Mouse (Mus musculus): ENCODE results near the gene Zfp653. TPM values are rescaled to one million over a fixed set of nuclear protein-coding genes. Genes with fewer than 3 reads are reported as not detected.
A peak's percentile ranks its signal among the peaks of the same experiment; 100 is the strongest.

Zfp653 gene
- total and polyA plus RNA-seq, 2 experiments from 2014 or later, result 4.3 to 27.4 TPM

GRCm38 (mm10) chr9:22028467-22028866 lies 42.7 kb downstream of the Zfp653 start:
- 46% methylated on average over 7 of the region's 7 CpGs for WGBS
- no peak for DNase-seq (ENCODE audit: low spot score)
- Histone ChIP-seq H3K4me1 (ENCODE audit: control insufficient read depth, insufficient read depth) (no peaks in the 10 kb centered on the region), H3K27ac (ENCODE audit: low read depth) (no peak overlapping the region), H3K4me3 (ENCODE audit: low read depth, low read length) (no peak overlapping the region), H3K9me3 (replicated peaks; ENCODE audit: control insufficient read depth, low read length) (no peaks in the 10 kb centered on the region), H3K4me2 (ENCODE audit: low read depth, low read length) (no peak overlapping the region), H3K27me3 (ENCODE audit: control insufficient read depth, insufficient read depth, low read length) (no peaks in the 10 kb centered on the region), H3K36me3 (replicated peaks; ENCODE audit: control insufficient read depth, insufficient read depth, low read length) (no peaks in the 10 kb centered on the region), H3K9ac (replicated peaks; ENCODE audit: low read depth, low read length) (no peak overlapping the region)
- TF ChIP-seq EP300 (IDR thresholded peaks at IDR 0.05; ENCODE audit: low read depth) (no peak), CTCF (IDR thresholded peaks at IDR 0.05; ENCODE audit: low read depth) (no peak)
- ATAC-seq (ENCODE audit: insufficient read depth, low read depth), result no peak

- TF ChIP-seq CTCF (IDR thresholded peaks at IDR 0.05; ENCODE audit: low read depth) (no peak), EP300 (IDR thresholded peaks at IDR 0.05; ENCODE audit: low read depth) (no peak)
- Histone ChIP-seq H3K36me3 (replicated peaks; ENCODE audit: control insufficient read depth, insufficient read depth, low read length) (no peaks in the 10 kb centered on the region), H3K27me3 (ENCODE audit: control insufficient read depth, insufficient read depth, low read length) (no peaks in the 10 kb centered on the region), H3K4me2 (ENCODE audit: low read depth, low read length) (no peak overlapping the region), H3K9me3 (replicated peaks; ENCODE audit: control insufficient read depth, low read length) (no peaks in the 10 kb centered on the region), H3K4me3 (ENCODE audit: low read depth, low read length) (no peak overlapping the region), H3K9ac (replicated peaks; ENCODE audit: low read depth, low read length) (no peak overlapping the region), H3K27ac (ENCODE audit: low read depth) (no peak overlapping the region), H3K4me1 (ENCODE audit: control insufficient read depth, insufficient read depth) (no peaks in the 10 kb centered on the region)
- no peak for DNase-seq (ENCODE audit: low spot score)
- no peak for ATAC-seq (ENCODE audit: insufficient read depth, low read depth)
- WGBS, result 51% methylated on average over 8 of the region's 8 CpGs
Observed at GRCm38 (mm10) chr9:22024592-22024991, 46.6 kb downstream of the Zfp653 start.

DNA sequence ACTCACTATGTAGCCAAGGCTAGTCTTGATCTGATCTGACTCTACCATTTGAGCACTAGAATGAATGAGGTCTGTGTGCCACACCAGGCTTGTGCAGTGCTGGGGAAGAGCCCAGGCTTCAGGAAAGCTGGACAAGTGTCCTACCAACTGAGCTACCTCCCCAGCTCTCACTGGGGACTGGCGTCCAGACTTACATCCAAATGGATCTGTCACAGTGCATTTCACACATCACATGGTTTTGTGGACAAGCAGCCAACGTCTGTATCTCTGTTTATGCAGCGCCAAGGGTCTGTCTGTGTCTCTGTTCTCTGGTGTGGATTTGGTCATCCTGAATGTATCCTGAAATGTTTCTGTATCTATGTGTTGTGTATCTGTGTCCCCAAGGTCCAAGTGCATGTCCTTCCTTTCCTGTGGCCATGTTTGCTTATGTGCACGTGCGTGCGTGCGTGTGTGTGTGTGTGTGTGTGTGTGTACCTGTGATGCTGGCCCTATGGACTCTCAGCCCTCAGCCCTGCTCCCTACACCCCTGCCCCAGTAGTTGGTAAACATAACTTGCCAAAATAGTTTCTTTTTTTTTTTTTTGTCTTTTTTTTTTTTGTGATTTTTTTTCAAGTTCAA lies 53.9 kb downstream of the Zfp653 start:
- H3K4me1 ChIP-seq (ENCODE audit: control insufficient read depth, insufficient read depth), result no peaks in the 10 kb centered on the region
- DNase-seq (ENCODE audit: low spot score) (no peak), ATAC-seq (ENCODE audit: insufficient read depth, low read depth) (no peak)
- H3K4me3 ChIP-seq (ENCODE audit: low read depth, low read length), result no peak overlapping the region
- no peak overlapping the region for H3K27ac ChIP-seq (ENCODE audit: low read depth)
- no peak overlapping the region for H3K4me2 ChIP-seq (ENCODE audit: low read depth, low read length)
- no peaks in the 10 kb centered on the region for H3K9me3 ChIP-seq (replicated peaks; ENCODE audit: control insufficient read depth, low read length)
- no peaks in the 10 kb centered on the region for H3K27me3 ChIP-seq (ENCODE audit: control insufficient read depth, insufficient read depth, low read length)
- peaks cover 24% of the 10 kb centered on the region for H3K36me3 ChIP-seq (replicated peaks; ENCODE audit: control insufficient read depth, insufficient read depth, low read length)
- TF ChIP-seq CTCF (IDR thresholded peaks at IDR 0.05; ENCODE audit: low read depth) (no peak), EP300 (IDR thresholded peaks at IDR 0.05; ENCODE audit: low read depth) (no peak)
- no peak overlapping the region for H3K9ac ChIP-seq (replicated peaks; ENCODE audit: low read depth, low read length)
- WGBS, result 55% methylated on average over 7 of the region's 7 CpGs

GRCm38 (mm10) chr9:22016245-22016644 lies 54.9 kb downstream of the Zfp653 start:
- no peak overlapping the region for H3K27ac ChIP-seq (ENCODE audit: low read depth)
- H3K36me3 ChIP-seq (replicated peaks; ENCODE audit: control insufficient read depth, insufficient read depth, low read length), result peaks cover 34% of the 10 kb centered on the region
- H3K9me3 ChIP-seq (replicated peaks; ENCODE audit: control insufficient read depth, low read length), result no peaks in the 10 kb centered on the region
- H3K27me3 ChIP-seq (ENCODE audit: control insufficient read depth, insufficient read depth, low read length), result no peaks in the 10 kb centered on the region
- no peaks in the 10 kb centered on the region for H3K4me1 ChIP-seq (ENCODE audit: control insufficient read depth, insufficient read depth)
- no peak overlapping the region for H3K9ac ChIP-seq (replicated peaks; ENCODE audit: low read depth, low read length)
- TF ChIP-seq CTCF (IDR thresholded peaks at IDR 0.05; ENCODE audit: low read depth) (no peak), EP300 (IDR thresholded peaks at IDR 0.05; ENCODE audit: low read depth) (no peak)
- no peak overlapping the region for H3K4me3 ChIP-seq (ENCODE audit: low read depth, low read length)
- WGBS, result 68% methylated on average over 10 of the region's 10 CpGs
- H3K4me2 ChIP-seq (ENCODE audit: low read depth, low read length), result no peak overlapping the region
- DNase-seq (ENCODE audit: low spot score), result no peak
- no peak for ATAC-seq (ENCODE audit: insufficient read depth, low read depth)

DNA sequence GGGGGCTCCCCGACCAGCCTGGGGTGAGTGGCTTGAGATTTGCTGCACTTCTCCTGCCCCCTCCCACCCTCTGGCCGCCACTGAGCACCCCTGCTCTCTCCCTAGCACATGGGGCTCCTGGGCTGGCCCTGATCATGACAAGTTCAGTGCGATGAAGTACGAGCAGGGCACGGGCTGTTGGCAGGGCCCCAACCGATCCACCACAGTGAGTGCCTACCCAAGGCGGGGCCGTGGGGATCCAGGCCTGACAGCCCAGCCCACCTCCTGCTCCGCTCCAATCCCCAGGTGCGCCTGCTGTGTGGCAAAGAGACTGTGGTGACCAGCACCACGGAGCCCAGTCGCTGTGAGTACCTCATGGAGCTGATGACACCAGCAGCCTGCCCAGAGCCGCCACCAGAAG lies 58.4 kb downstream of the Zfp653 start:
- no peaks in the 10 kb centered on the region for H3K9me3 ChIP-seq (replicated peaks; ENCODE audit: control insufficient read depth, low read length)
- TF ChIP-seq CTCF (IDR thresholded peaks at IDR 0.05; ENCODE audit: low read depth) (no peak), EP300 (IDR thresholded peaks at IDR 0.05; ENCODE audit: low read depth) (no peak)
- no peak overlapping the region for H3K4me2 ChIP-seq (ENCODE audit: low read depth, low read length)
- WGBS, result 88% methylated on average over 13 of the region's 13 CpGs
- H3K9ac ChIP-seq (replicated peaks; ENCODE audit: low read depth, low read length), result no peak overlapping the region
- no peak overlapping the region for H3K4me3 ChIP-seq (ENCODE audit: low read depth, low read length)
- H3K36me3 ChIP-seq (replicated peaks; ENCODE audit: control insufficient read depth, insufficient read depth, low read length), result peaks cover 69% of the 10 kb centered on the region
- ATAC-seq (ENCODE audit: insufficient read depth, low read depth), result no peak
- no peak for DNase-seq (ENCODE audit: low spot score)
- no peak overlapping the region for H3K27ac ChIP-seq (ENCODE audit: low read depth)
- no peaks in the 10 kb centered on the region for H3K27me3 ChIP-seq (ENCODE audit: control insufficient read depth, insufficient read depth, low read length)
- no peaks in the 10 kb centered on the region for H3K4me1 ChIP-seq (ENCODE audit: control insufficient read depth, insufficient read depth)

- Histone ChIP-seq H3K4me2 (ENCODE audit: low read depth, low read length) (no peak overlapping the region), H3K9me3 (replicated peaks; ENCODE audit: control insufficient read depth, low read length) (no peaks in the 10 kb centered on the region), H3K36me3 (replicated peaks; ENCODE audit: control insufficient read depth, insufficient read depth, low read length) (peaks cover 86% of the 10 kb centered on the region), H3K4me3 (ENCODE audit: low read depth, low read length) (no peak overlapping the region), H3K4me1 (ENCODE audit: control insufficient read depth, insufficient read depth) (no peaks in the 10 kb centered on the region), H3K27me3 (ENCODE audit: control insufficient read depth, insufficient read depth, low read length) (no peaks in the 10 kb centered on the region), H3K27ac (ENCODE audit: low read depth) (no peak overlapping the region), H3K9ac (replicated peaks; ENCODE audit: low read depth, low read length) (no peak overlapping the region)
- no peak for DNase-seq (ENCODE audit: low spot score)
- WGBS, result 77% methylated on average over 5 of the region's 5 CpGs
- ATAC-seq (ENCODE audit: insufficient read depth, low read depth), result peak; percentile 45
- TF ChIP-seq EP300 (IDR thresholded peaks at IDR 0.05; ENCODE audit: low read depth), result no peak
- TF ChIP-seq CTCF (IDR thresholded peaks at IDR 0.05; ENCODE audit: low read depth), result no peak
Observed at GRCm38 (mm10) chr9:22011055-22011454, 60.1 kb downstream of the Zfp653 start.

Small RNA genes within 50 kb of the gene (microRNA-seq; reads per million reads assigned to microRNA genes)
- not detected for gene Mir7084

Other genes with a start within 250 kb of the Zfp653 start
- not detected in 2 replicates for gene Angptl8, start 235.9 kb downstream of the Zfp653 start, total RNA-seq (2014; rRNA removed; ENCODE audit: low replicate concordance)
- 0.55 and 0.69 TPM in 2 replicates for gene Angptl8, start 235.9 kb downstream of the Zfp653 start, polyA plus RNA-seq (2015; fragmentation: Nextera tagmentation; extraction: Ambion mirVana)
- gene Dock6, start 218.7 kb downstream of the Zfp653 start, total RNA-seq (2014; rRNA removed; ENCODE audit: low replicate concordance), result 38.5 and 65.3 TPM in 2 replicates
- gene Dock6, start 218.7 kb downstream of the Zfp653 start, polyA plus RNA-seq (2015; fragmentation: Nextera tagmentation; extraction: Ambion mirVana), result 19.1 and 22.7 TPM in 2 replicates
- gene Rab3d, start 153.2 kb downstream of the Zfp653 start, total RNA-seq (2014; rRNA removed; ENCODE audit: low replicate concordance), result 8.9 and 11.2 TPM in 2 replicates
- gene Rab3d, start 153.2 kb downstream of the Zfp653 start, polyA plus RNA-seq (2015; fragmentation: Nextera tagmentation; extraction: Ambion mirVana), result 7.7 and 7.9 TPM in 2 replicates
- gene Ccdc159, start 143.9 kb downstream of the Zfp653 start, total RNA-seq (2014; rRNA removed; ENCODE audit: low replicate concordance), result 0.88 TPM in 1 of 2 replicates, not detected in the other
- 0.77 and 0.97 TPM in 2 replicates for gene Ccdc159, start 143.9 kb downstream of the Zfp653 start, polyA plus RNA-seq (2015; fragmentation: Nextera tagmentation; extraction: Ambion mirVana)
- 52.6 and 53.9 TPM in 2 replicates for gene Tmem205, start 143.8 kb downstream of the Zfp653 start, total RNA-seq (2014; rRNA removed; ENCODE audit: low replicate concordance)
- 44.8 and 47.2 TPM in 2 replicates for gene Tmem205, start 143.8 kb downstream of the Zfp653 start, polyA plus RNA-seq (2015; fragmentation: Nextera tagmentation; extraction: Ambion mirVana)
- 2.6 and 6.4 TPM in 2 replicates for gene Plppr2, start 134.3 kb downstream of the Zfp653 start, total RNA-seq (2014; rRNA removed; ENCODE audit: low replicate concordance)
- gene Plppr2, start 134.3 kb downstream of the Zfp653 start, polyA plus RNA-seq (2015; fragmentation: Nextera tagmentation; extraction: Ambion mirVana), result 0.86 and 1.4 TPM in 2 replicates
- gene Swsap1, start 115.6 kb downstream of the Zfp653 start, total RNA-seq (2014; rRNA removed; ENCODE audit: low replicate concordance), result 14.3 and 19.5 TPM in 2 replicates
- 4.6 and 5.1 TPM in 2 replicates for gene Swsap1, start 115.6 kb downstream of the Zfp653 start, polyA plus RNA-seq (2015; fragmentation: Nextera tagmentation; extraction: Ambion mirVana)
- 0.27 and 2.8 TPM in 2 replicates for gene Epor, start 107.9 kb downstream of the Zfp653 start, total RNA-seq (2014; rRNA removed; ENCODE audit: low replicate concordance)
- 2.6 and 3.4 TPM in 2 replicates for gene Epor, start 107.9 kb downstream of the Zfp653 start, polyA plus RNA-seq (2015; fragmentation: Nextera tagmentation; extraction: Ambion mirVana)
- gene Rgl3, start 81.9 kb downstream of the Zfp653 start, total RNA-seq (2014; rRNA removed; ENCODE audit: low replicate concordance), result 0.39 and 11.4 TPM in 2 replicates
- gene Rgl3, start 81.9 kb downstream of the Zfp653 start, polyA plus RNA-seq (2015; fragmentation: Nextera tagmentation; extraction: Ambion mirVana), result 0.63 and 0.75 TPM in 2 replicates
- 0.15 TPM in 1 of 2 replicates, not detected in the other for gene Ccdc151, start 68.7 kb downstream of the Zfp653 start, total RNA-seq (2014; rRNA removed; ENCODE audit: low replicate concordance)
- 0.12 and 0.18 TPM in 2 replicates for gene Ccdc151, start 68.7 kb downstream of the Zfp653 start, polyA plus RNA-seq (2015; fragmentation: Nextera tagmentation; extraction: Ambion mirVana)
- gene Prkcsh, start 68.6 kb downstream of the Zfp653 start, total RNA-seq (2014; rRNA removed; ENCODE audit: low replicate concordance), result 49.0 and 58.2 TPM in 2 replicates
- 33.7 and 34.6 TPM in 2 replicates for gene Prkcsh, start 68.6 kb downstream of the Zfp653 start, polyA plus RNA-seq (2015; fragmentation: Nextera tagmentation; extraction: Ambion mirVana)
- 0.04 and 0.15 TPM in 2 replicates for gene Elavl3, start 19.4 kb downstream of the Zfp653 start, total RNA-seq (2014; rRNA removed; ENCODE audit: low replicate concordance)
- 0.03 TPM in 1 of 2 replicates, not detected in the other for gene Elavl3, start 19.4 kb downstream of the Zfp653 start, polyA plus RNA-seq (2015; fragmentation: Nextera tagmentation; extraction: Ambion mirVana)
- not detected in 2 replicates for gene Gm49318, start 117 bp downstream of the Zfp653 start, total RNA-seq (2014; rRNA removed; ENCODE audit: low replicate concordance)
- gene Gm49318, start 117 bp downstream of the Zfp653 start, polyA plus RNA-seq (2015; fragmentation: Nextera tagmentation; extraction: Ambion mirVana), result not detected in 2 replicates
- gene Ecsit, start 14.1 kb upstream of the Zfp653 start, total RNA-seq (2014; rRNA removed; ENCODE audit: low replicate concordance), result 106 and 138 TPM in 2 replicates
- 80.1 and 82.0 TPM in 2 replicates for gene Ecsit, start 14.1 kb upstream of the Zfp653 start, polyA plus RNA-seq (2015; fragmentation: Nextera tagmentation; extraction: Ambion mirVana)
- 56.3 and 305 TPM in 2 replicates for gene Cnn1, start 27.8 kb upstream of the Zfp653 start, total RNA-seq (2014; rRNA removed; ENCODE audit: low replicate concordance)
- 41.3 and 53.5 TPM in 2 replicates for gene Cnn1, start 27.8 kb upstream of the Zfp653 start, polyA plus RNA-seq (2015; fragmentation: Nextera tagmentation; extraction: Ambion mirVana)
- 86.6 and 132 TPM in 2 replicates for gene Elof1, start 45.8 kb upstream of the Zfp653 start, total RNA-seq (2014; rRNA removed; ENCODE audit: low replicate concordance)
- gene Elof1, start 45.8 kb upstream of the Zfp653 start, polyA plus RNA-seq (2015; fragmentation: Nextera tagmentation; extraction: Ambion mirVana), result 82.3 and 89.1 TPM in 2 replicates
- 0.77 and 4.4 TPM in 2 replicates for gene Acp5, start 64.3 kb upstream of the Zfp653 start, total RNA-seq (2014; rRNA removed; ENCODE audit: low replicate concordance)
- gene Acp5, start 64.3 kb upstream of the Zfp653 start, polyA plus RNA-seq (2015; fragmentation: Nextera tagmentation; extraction: Ambion mirVana), result 2.0 TPM in 2 replicates
- 7.4 and 28.1 TPM in 2 replicates for gene Pigyl, start 85.5 kb upstream of the Zfp653 start, total RNA-seq (2014; rRNA removed; ENCODE audit: low replicate concordance)
- 61.7 and 68.1 TPM in 2 replicates for gene Pigyl, start 85.5 kb upstream of the Zfp653 start, polyA plus RNA-seq (2015; fragmentation: Nextera tagmentation; extraction: Ambion mirVana)
- gene Zfp872, start 116.7 kb upstream of the Zfp653 start, total RNA-seq (2014; rRNA removed; ENCODE audit: low replicate concordance), result not detected in 2 replicates
- gene Zfp872, start 116.7 kb upstream of the Zfp653 start, polyA plus RNA-seq (2015; fragmentation: Nextera tagmentation; extraction: Ambion mirVana), result not detected in 2 replicates
- 7.5 and 12.6 TPM in 2 replicates for gene Zfp809, start 154.3 kb upstream of the Zfp653 start, total RNA-seq (2014; rRNA removed; ENCODE audit: low replicate concordance)
- gene Zfp809, start 154.3 kb upstream of the Zfp653 start, polyA plus RNA-seq (2015; fragmentation: Nextera tagmentation; extraction: Ambion mirVana), result 14.6 and 16.7 TPM in 2 replicates
- gene Zfp599, start 188.5 kb upstream of the Zfp653 start, total RNA-seq (2014; rRNA removed; ENCODE audit: low replicate concordance), result 0.50 and 1.5 TPM in 2 replicates
- 1.7 TPM in 2 replicates for gene Zfp599, start 188.5 kb upstream of the Zfp653 start, polyA plus RNA-seq (2015; fragmentation: Nextera tagmentation; extraction: Ambion mirVana)
- gene Zfp810, start 236.3 kb upstream of the Zfp653 start, total RNA-seq (2014; rRNA removed; ENCODE audit: low replicate concordance), result 16.7 and 27.8 TPM in 2 replicates
- gene Zfp810, start 236.3 kb upstream of the Zfp653 start, polyA plus RNA-seq (2015; fragmentation: Nextera tagmentation; extraction: Ambion mirVana), result 13.1 and 14.3 TPM in 2 replicates